Mouse (Mus musculus) midbrain, embryonic 11.5 days (tissue): Measurements from ENCODE around the gene Tnfrsf13b. TPM values are rescaled to one million over a fixed set of nuclear protein-coding genes. Genes with fewer than 3 reads are reported as not detected.

Experiments
- ATAC-seq: fragments of 200-750 bp; cut with Nextera tagmentation; 2 replicates; pipeline ENCODE4 v1.8.0; 2017; ENCODE audit warnings: moderate TSS enrichment, moderate library complexity; ENCODE audit not compliant: low FRiP score
- DNase-seq: peaks from one replicate; pipeline ENCODE4 v3.0.0; 2015; ENCODE audit warnings: low spot score; ENCODE audit errors: missing footprints
- H3K27ac ChIP-seq: fragments of 300-500 bp; sonication (generic); 2 replicates; pipeline ENCODE4 v1.5.1; 2014; ENCODE audit warnings: low read depth, low read length
- H3K27me3 ChIP-seq: fragments of 300-500 bp; sonication (generic); 2 replicates; pipeline ENCODE4 v1.6.1; 2014; ENCODE audit warnings: mild to moderate bottlenecking, low read length, moderate library complexity, mixed read lengths; ENCODE audit not compliant: control insufficient read depth, insufficient read depth
- H3K36me3 ChIP-seq: fragments of 300-500 bp; sonication (generic); 2 replicates; pipeline ENCODE4 v1.6.1; 2014; ENCODE audit warnings: mild to moderate bottlenecking, low read length, moderate library complexity, mixed read lengths; ENCODE audit not compliant: control insufficient read depth, insufficient read depth
- H3K4me1 ChIP-seq: fragments of 300-500 bp; sonication (generic); 2 replicates; pipeline ENCODE4 v1.6.1; 2014; ENCODE audit warnings: low read length; ENCODE audit not compliant: control insufficient read depth, insufficient read depth
- H3K4me2 ChIP-seq: fragments of 300-500 bp; sonication (generic); 2 replicates; pipeline ENCODE4 v1.6.1; 2014; ENCODE audit warnings: mild to moderate bottlenecking, moderate library complexity
- H3K4me3 ChIP-seq: fragments of 300-500 bp; sonication (generic); 2 replicates; pipeline ENCODE4 v1.5.1; 2014; ENCODE audit warnings: low read depth, low read length
- H3K9ac ChIP-seq: fragments of 300-500 bp; sonication (generic); 2 replicates; pipeline ENCODE4 v1.6.1; 2014; ENCODE audit warnings: low read length
- H3K9me3 ChIP-seq: fragments of 300-500 bp; sonication (generic); 2 replicates; pipeline ENCODE4 v1.6.1; 2016; ENCODE audit warnings: low read length; ENCODE audit not compliant: control insufficient read depth
- WGBS: fragments of 180-500 bp; shearing (Covaris S2); extraction: QIAGEN DNeasy Blood & Tissue Kit; methylation state at CpG from one replicate; pipeline ENCODE4 v1.1.7; 2014; 5-methylcytosine and 5-hydroxymethylcytosine counted together
- polyA plus RNA-seq: library from polyadenylated mRNA; unstranded; fragments of >200 nt; fragmentation: Nextera tagmentation; extraction: Ambion mirVana; gene quantifications from 2 replicates; pipeline ENCODE4 v1.2.1, GENCODE M21; 2014

The Tnfrsf13b gene
- polyA plus RNA-seq, 1 experiment from 2014 or later: 1.1 TPM

DNA sequence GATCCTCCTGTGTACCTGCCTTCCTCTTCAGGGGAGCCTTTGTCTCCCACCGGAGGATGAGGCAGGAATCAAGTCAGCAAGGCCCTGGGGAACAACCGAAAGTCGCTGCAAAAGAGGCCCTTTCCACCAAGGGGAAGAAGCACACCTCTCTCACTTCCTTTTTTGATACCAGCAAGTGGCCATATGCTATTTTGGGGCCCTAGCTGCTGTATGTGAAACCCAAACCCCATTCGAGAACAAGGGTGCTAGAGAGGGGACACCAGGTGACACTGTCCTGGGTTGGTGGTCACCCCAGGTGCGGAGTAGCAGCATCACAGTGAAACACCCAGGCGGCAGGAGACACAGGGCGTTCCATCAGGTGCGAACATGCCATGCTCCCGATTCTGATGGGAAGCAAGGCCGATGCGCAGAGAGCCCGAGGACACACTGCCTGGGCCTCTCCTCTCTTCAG lies 17.6 kb upstream of the Tnfrsf13b start:
- Histone ChIP-seq H3K4me1 (peaks cover 7% of the 10 kb centered on the region), H3K27ac (no peak overlapping the region), H3K9me3 (no peaks in the 10 kb centered on the region), H3K27me3 (no peaks in the 10 kb centered on the region), H3K9ac (no peak overlapping the region), H3K4me2 (no peak overlapping the region), H3K36me3 (no peaks in the 10 kb centered on the region), H3K4me3 (no peak overlapping the region)
- no peak for DNase-seq
- 89% methylated on average over 12 of the region's 12 CpGs for WGBS
- no peak for ATAC-seq

DNA sequence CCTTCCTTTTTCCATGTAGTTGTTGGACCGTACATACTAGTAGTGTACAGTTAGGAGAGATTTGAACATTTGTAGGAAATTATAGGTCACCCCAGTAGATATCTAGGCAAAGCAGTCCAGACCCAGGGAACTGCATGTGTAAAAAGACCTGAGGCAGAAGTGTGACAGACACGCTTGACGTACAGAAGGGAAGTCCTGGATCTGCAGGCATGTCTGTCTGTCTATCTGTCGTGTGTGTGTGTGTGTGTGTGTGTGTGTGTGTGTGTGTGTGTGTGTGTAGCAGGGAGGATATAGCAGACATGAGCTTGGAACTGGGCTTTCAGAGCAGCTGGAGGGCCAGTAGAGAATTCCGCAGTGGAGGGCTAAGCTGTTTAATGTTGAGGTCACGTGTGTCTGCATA lies 16.8 kb upstream of the Tnfrsf13b start:
- WGBS: 89% methylated on average over 6 of the region's 6 CpGs

DNA sequence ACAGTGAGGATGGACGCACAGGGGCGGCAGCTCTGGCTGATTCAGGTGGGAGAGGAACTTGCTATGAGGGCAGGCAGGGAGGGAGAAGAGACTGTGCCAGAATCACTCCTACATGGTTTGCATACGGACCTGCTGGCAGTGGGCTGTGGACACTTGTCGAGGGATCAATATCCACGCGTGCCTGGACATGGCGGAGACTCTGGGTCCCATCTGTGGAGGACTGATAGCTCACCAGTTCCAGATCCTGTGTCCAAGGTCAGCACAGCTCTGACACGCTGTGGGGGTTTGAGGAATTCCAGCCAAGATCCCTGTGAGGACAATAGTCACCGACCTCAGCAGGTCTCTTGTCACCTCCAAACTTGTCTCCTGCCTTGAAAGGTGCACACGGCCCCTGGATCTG lies 16.4 kb upstream of the Tnfrsf13b start:
- H3K9ac ChIP-seq: no peak overlapping the region
- H3K36me3 ChIP-seq: no peaks in the 10 kb centered on the region
- no peak overlapping the region for H3K27ac ChIP-seq
- DNase-seq (no peak), ATAC-seq (no peak)
- no peak overlapping the region for H3K4me3 ChIP-seq
- no peaks in the 10 kb centered on the region for H3K27me3 ChIP-seq
- no peaks in the 10 kb centered on the region for H3K4me1 ChIP-seq
- WGBS: 82% methylated on average over 10 of the region's 10 CpGs
- no peak overlapping the region for H3K4me2 ChIP-seq
- no peaks in the 10 kb centered on the region for H3K9me3 ChIP-seq

More for the DNA sequence above, 16.8 kb upstream of the Tnfrsf13b start:
- Histone ChIP-seq H3K4me3 (no peak overlapping the region), H3K4me1 (peaks cover 2% of the 10 kb centered on the region), H3K27ac (no peak overlapping the region), H3K9me3 (no peaks in the 10 kb centered on the region), H3K4me2 (no peak overlapping the region), H3K27me3 (no peaks in the 10 kb centered on the region), H3K9ac (no peak overlapping the region), H3K36me3 (no peaks in the 10 kb centered on the region)
- no peak for DNase-seq
- no peak for ATAC-seq

DNA sequence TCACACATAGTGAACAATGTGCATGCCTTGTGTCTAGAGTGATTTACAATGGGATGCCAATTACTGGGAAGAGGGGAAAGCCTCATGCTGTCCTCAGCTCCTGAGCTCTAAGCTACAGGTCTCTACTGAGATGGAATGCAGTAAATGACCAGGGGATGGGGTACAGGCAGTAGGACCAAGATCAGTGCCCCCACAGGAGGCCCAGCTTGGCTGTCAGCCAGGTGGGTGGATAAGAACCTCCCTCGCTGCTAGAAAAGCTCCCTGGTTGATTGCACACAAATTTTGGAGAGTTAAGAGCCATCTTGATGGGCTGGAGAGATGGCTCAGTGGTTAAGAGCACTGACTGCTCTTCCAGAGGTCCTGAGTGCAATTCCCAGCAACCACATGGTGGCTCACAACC lies 15.6 kb upstream of the Tnfrsf13b start:
- DNase-seq (no peak), ATAC-seq (no peak)
- Histone ChIP-seq H3K4me2 (no peak overlapping the region), H3K4me3 (no peak overlapping the region), H3K4me1 (no peaks in the 10 kb centered on the region), H3K9me3 (no peaks in the 10 kb centered on the region), H3K27ac (no peak overlapping the region), H3K9ac (no peak overlapping the region), H3K27me3 (no peaks in the 10 kb centered on the region), H3K36me3 (no peaks in the 10 kb centered on the region)
- WGBS: 45% methylated on average over 1 of the region's 1 CpGs

DNA sequence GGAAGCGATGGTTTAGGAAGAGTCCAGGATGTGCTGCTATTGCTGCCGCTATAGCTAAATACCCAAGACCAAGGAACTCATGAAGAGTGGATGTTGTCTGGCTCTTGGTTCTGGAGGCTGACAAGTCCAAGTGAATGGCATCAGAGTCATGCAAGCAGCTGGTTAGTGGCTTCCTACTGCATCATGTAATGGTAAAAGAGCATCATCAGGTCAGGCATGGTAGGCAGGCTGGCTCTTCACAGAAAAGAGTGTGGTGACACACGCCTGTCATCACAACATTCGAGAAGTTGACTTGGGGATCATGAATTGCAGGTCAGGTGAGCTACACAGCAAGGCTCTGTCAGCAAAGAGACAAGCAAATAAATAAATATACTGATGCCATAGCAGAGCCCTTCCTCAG lies 15.1 kb upstream of the Tnfrsf13b start:
- Histone ChIP-seq H3K4me3 (no peak overlapping the region), H3K4me2 (no peak overlapping the region), H3K9me3 (no peaks in the 10 kb centered on the region), H3K27ac (no peak overlapping the region), H3K27me3 (no peaks in the 10 kb centered on the region), H3K36me3 (no peaks in the 10 kb centered on the region), H3K9ac (no peak overlapping the region), H3K4me1 (no peaks in the 10 kb centered on the region)
- 89% methylated on average over 4 of the region's 4 CpGs for WGBS
- ATAC-seq (no peak), DNase-seq (no peak)

DNA sequence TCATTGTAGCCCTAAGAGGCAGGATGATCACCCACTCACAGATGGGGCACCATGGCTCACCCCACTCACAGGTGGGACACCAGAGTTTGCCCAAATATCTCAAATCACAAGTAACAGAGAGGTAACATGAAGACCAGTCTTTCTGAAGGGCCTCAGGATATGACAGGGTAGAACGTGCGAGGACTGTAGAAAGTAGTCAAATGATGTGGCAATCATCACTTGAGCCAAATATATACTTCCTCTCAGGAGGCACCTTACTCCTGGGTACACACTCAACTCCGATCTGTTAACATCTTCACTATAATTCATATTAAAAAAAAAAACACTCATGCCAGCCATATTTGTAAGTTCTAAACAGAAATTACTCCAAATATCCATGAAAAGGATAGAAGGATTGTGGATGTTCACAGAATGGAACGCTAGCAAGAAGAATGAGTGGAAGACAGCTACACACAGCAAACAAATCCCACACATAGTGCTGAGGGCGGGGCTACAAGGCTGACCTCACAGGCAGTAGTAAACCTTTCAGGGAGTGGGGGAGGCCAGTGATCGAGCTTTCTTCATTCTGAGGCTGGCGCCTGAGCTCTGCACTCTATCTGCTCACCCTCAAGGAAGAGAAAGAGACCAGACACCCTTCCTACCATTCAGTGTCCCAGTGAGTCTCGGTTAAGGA lies 14.1 kb upstream of the Tnfrsf13b start:
- DNase-seq (no peak), ATAC-seq (no peak)
- H3K36me3 ChIP-seq: no peaks in the 10 kb centered on the region
- H3K4me1 ChIP-seq: no peaks in the 10 kb centered on the region
- H3K27ac ChIP-seq: no peak overlapping the region
- no peak overlapping the region for H3K4me2 ChIP-seq
- no peaks in the 10 kb centered on the region for H3K27me3 ChIP-seq
- H3K4me3 ChIP-seq: no peak overlapping the region
- no peak overlapping the region for H3K9ac ChIP-seq
- WGBS: 84% methylated on average over 8 of the region's 8 CpGs
- no peaks in the 10 kb centered on the region for H3K9me3 ChIP-seq

DNA sequence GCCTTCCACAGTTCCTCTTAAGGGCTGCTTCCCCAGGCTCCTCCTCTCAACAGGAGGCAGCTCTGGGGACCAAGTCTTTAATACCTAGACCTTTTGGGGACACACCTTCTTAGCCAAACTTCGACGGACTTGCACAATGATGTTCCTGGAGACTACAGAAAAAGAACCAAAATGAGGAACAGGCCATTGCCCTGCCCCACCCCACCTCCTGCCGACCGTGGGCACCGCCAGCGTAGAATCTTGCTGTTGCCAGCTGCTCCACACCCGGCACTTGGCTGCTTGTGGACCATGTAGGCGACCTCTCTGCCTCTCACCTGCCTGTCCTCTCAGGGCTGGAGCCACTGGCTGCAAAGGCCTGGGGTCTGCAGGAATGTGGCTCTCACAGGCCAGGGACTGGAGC lies 10.3 kb upstream of the Tnfrsf13b start:
- no peaks in the 10 kb centered on the region for H3K36me3 ChIP-seq
- 70% methylated on average over 8 of the region's 8 CpGs for WGBS
- H3K9ac ChIP-seq: no peak overlapping the region
- no peaks in the 10 kb centered on the region for H3K9me3 ChIP-seq
- H3K4me3 ChIP-seq: no peak overlapping the region
- no peak overlapping the region for H3K27ac ChIP-seq
- no peaks in the 10 kb centered on the region for H3K27me3 ChIP-seq
- ATAC-seq: no peak
- no peak overlapping the region for H3K4me2 ChIP-seq
- DNase-seq: no peak
- H3K4me1 ChIP-seq: no peaks in the 10 kb centered on the region

DNA sequence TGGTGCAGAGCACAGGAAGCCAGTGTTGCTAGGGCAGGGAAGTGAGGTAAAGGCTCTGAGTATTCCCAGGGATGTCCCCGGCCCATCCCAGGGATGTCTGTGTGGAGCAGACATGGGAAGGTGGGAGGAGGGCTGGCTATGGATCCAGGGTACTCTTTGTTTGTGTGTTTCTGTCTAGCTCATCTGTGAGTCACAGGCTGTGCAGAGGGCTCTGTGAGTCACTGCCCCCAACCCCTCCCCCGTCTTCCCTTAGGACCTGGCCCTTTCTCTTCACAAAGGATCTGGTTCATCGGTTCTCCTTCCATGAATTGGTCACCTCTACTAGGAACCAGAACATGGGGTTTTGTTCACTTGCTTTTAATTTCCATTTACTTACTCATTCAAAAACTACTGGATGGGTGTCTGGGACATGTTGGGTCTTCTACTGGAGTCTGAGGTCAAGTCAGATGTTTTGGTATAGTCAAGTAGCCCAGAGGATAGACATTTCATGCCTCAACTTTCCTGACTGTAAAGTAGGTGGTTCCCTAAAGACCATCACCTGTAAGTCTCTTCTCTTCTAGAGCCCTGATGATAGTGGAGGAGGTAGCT lies 6.5 kb upstream of the Tnfrsf13b start:
- WGBS: 87% methylated on average over 3 of the region's 3 CpGs
- ATAC-seq: no peak
- no peak overlapping the region for H3K4me2 ChIP-seq
- no peaks in the 10 kb centered on the region for H3K4me1 ChIP-seq
- no peaks in the 10 kb centered on the region for H3K27me3 ChIP-seq
- DNase-seq: no peak
- H3K36me3 ChIP-seq: no peaks in the 10 kb centered on the region
- no peak overlapping the region for H3K27ac ChIP-seq
- no peak overlapping the region for H3K9ac ChIP-seq
- no peaks in the 10 kb centered on the region for H3K9me3 ChIP-seq
- no peak overlapping the region for H3K4me3 ChIP-seq

DNA sequence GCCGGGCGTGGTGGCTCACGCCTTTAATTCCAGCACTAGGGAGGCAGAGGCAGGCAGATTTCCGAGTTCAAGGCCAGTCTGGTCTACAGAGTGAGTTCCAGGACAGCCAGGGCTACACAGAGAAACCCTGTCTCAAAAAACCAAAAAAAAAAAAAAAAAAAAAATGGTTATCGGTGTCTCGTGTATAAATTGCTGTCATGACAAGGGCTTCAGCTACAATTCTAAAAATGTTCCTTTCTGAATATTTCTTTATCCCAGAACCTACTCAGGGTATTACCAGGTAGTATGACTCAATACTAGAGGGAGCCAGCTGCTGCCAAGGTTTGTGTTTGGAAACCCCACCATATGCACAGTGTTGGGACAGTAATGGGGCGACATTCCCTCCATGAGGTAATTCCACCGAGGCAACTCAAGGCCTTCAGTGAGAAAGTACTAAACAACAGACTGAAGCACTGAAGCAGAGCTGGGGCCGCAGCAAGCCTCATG lies 4.2 kb upstream of the Tnfrsf13b start:
- H3K4me2 ChIP-seq: no peak overlapping the region
- H3K9ac ChIP-seq: no peak overlapping the region
- no peaks in the 10 kb centered on the region for H3K4me1 ChIP-seq
- no peaks in the 10 kb centered on the region for H3K36me3 ChIP-seq
- no peak for DNase-seq
- ATAC-seq: no peak
- H3K4me3 ChIP-seq: no peak overlapping the region
- H3K27me3 ChIP-seq: no peaks in the 10 kb centered on the region
- no peaks in the 10 kb centered on the region for H3K9me3 ChIP-seq
- no peak overlapping the region for H3K27ac ChIP-seq
- 84% methylated on average over 9 of the region's 9 CpGs for WGBS
